Mouse (Mus musculus) limb, embryonic 11.5 days (tissue): ENCODE results near the gene Tnfaip1. TPM values are rescaled to one million over a fixed set of nuclear protein-coding genes. Genes with fewer than 3 reads are reported as not detected.
A peak's percentile ranks its signal among the peaks of the same experiment; 100 is the strongest.
"Not testable (repeated sequence)": the region's sequence is repeated elsewhere in the genome, so short reads cannot be mapped to it uniquely, and the experiment has no call there.

Experiments
- ATAC-seq: fragments of 200-750 bp; cut with Nextera tagmentation; 2 replicates; pipeline ENCODE4 v1.8.0; 2017; ENCODE audit warnings: low read depth; ENCODE audit not compliant: insufficient number of reproducible peaks, low FRiP score, low TSS enrichment
- DNase-seq: peaks from one replicate; pipeline ENCODE4 v3.0.0-alpha.2; 2015; ENCODE audit warnings: low spot score
- H3K27ac ChIP-seq: fragments of 300-500 bp; sonication (generic); replicated peaks from 2 replicates; pipeline ENCODE4 v1.5.1; 2014; ENCODE audit warnings: low read depth, mild to moderate bottlenecking, low read length
- H3K27me3 ChIP-seq: fragments of 300-500 bp; sonication (generic); 2 replicates; pipeline ENCODE4 v1.6.1; 2014; ENCODE audit warnings: mild to moderate bottlenecking, low read length, mixed read lengths; ENCODE audit not compliant: control insufficient read depth, insufficient read depth
- H3K36me3 ChIP-seq: fragments of 300-500 bp; sonication (generic); 2 replicates; pipeline ENCODE4 v1.6.1; 2014; ENCODE audit warnings: mild to moderate bottlenecking, low read length, moderate library complexity, mixed read lengths; ENCODE audit not compliant: control insufficient read depth, insufficient read depth
- H3K4me1 ChIP-seq: fragments of 300-500 bp; sonication (generic); 2 replicates; pipeline ENCODE4 v1.6.1; 2014; ENCODE audit warnings: low read length, mixed read lengths; ENCODE audit not compliant: control insufficient read depth, insufficient read depth
- H3K4me2 ChIP-seq: fragments of 300-500 bp; sonication (generic); 2 replicates; pipeline ENCODE4 v1.6.1; 2014; ENCODE audit warnings: low read depth, mild to moderate bottlenecking, moderate library complexity; ENCODE audit not compliant: severe bottlenecking
- H3K4me3 ChIP-seq: fragments of 300-500 bp; sonication (generic); 2 replicates; pipeline ENCODE4 v1.5.1; 2014; ENCODE audit warnings: low read depth, low read length
- H3K9ac ChIP-seq: fragments of 300-500 bp; sonication (generic); 2 replicates; pipeline ENCODE4 v1.6.1; 2014; ENCODE audit warnings: mild to moderate bottlenecking, low read length
- H3K9me3 ChIP-seq: fragments of 300-500 bp; sonication (generic); 2 replicates; pipeline ENCODE4 v1.6.1; 2016; ENCODE audit warnings: low read length; ENCODE audit not compliant: control insufficient read depth
- WGBS: fragments of 180-500 bp; shearing (Covaris S2); extraction: QIAGEN DNeasy Blood & Tissue Kit; methylation state at CpG from one replicate; pipeline ENCODE4 v1.1.7; 2014; 5-methylcytosine and 5-hydroxymethylcytosine counted together
- polyA plus RNA-seq: library from polyadenylated mRNA; unstranded; fragments of >200 nt; fragmentation: Nextera tagmentation; extraction: Ambion mirVana; gene quantifications from 2 replicates; pipeline ENCODE4 v1.2.1, GENCODE M21; 2014

Tnfaip1 gene
- polyA plus RNA-seq, 1 experiment from 2014 or later, result 85.1 TPM

DNA sequence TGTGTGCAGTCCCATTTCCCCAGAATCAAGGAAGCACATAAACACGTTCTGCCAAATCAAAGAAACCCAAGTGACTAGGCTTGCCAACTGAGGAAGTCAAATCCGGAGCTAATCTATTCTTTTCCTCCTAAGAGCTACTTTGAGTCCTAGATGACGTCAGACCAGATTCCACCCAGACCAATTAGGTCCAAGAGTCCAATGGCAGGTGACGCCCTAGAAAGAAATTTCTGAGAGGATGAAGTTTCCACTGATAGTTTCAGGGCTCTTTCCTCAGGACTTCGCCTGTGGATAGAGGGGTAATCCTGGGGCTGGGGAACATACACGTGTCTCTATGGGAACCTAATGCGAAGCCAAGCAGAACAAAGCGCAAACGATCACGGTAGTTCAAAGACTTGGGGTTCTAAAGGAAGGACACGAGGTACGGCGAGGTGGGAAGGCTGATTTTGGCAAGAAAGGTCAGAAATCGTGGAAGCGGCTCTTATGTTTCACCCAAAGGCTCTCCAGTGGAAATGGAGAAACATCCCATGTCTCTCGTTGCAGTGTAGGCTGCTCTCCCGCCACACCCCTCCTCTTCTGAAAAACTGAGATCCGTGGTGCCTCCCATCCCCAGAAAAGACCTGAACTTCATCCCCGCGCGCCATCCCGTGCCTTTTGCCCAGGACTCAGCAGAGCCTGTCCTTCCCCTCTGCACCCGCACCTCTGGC lies 604 bp downstream of the Tnfaip1 start:
- Histone ChIP-seq H3K4me3 (peak overlapping the region; percentile 79), H3K27me3 (no peaks in the 10 kb centered on the region), H3K4me2 (peak overlapping the region; percentile 65), H3K9ac (peak overlapping the region; percentile 64), H3K4me1 (peaks cover 17% of the 10 kb centered on the region), H3K27ac (peak overlapping the region; percentile 32), H3K36me3 (peaks cover 11% of the 10 kb centered on the region; the same call in 1 of the 2 replicates), H3K9me3 (no peaks in the 10 kb centered on the region)
- WGBS, result under 1% methylated on average over 23 of the region's 23 CpGs
- DNase-seq (peak; percentile 34), ATAC-seq (no peak; the same call in none of the 2 replicates)

DNA sequence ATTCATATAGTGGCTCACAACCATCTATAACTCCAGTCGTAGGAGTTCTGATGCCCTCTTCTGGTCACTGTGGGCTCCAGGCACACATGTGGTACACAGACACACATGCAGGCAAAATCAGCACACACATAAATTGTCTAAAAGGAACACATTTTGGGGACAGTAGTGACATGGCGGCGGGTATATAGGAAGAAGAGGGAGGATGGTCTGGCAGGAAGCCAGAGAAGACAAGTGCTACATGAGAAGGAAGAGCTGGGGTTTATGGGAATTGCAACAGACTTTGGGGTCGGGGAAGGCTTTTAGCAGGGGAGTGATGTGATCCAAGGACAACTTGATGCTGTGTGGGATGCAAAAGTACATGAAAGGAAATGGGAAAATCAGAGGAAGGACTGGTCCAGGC lies 1.6 kb downstream of the Tnfaip1 start:
- no peak overlapping the region for H3K27ac ChIP-seq
- H3K27me3 ChIP-seq, result no peaks in the 10 kb centered on the region
- H3K9ac ChIP-seq, result no peak overlapping the region
- no peak for ATAC-seq
- peaks cover 2% of the 10 kb centered on the region; the same call in 1 of the 2 replicates for H3K36me3 ChIP-seq
- no peak overlapping the region for H3K4me3 ChIP-seq
- WGBS, result 95% methylated on average over 4 of the region's 4 CpGs
- H3K9me3 ChIP-seq, result no peaks in the 10 kb centered on the region
- H3K4me2 ChIP-seq, result peak overlapping the region; percentile 65; the same call in 1 of the 2 replicates
- no peak for DNase-seq
- H3K4me1 ChIP-seq, result peaks cover 17% of the 10 kb centered on the region

DNA sequence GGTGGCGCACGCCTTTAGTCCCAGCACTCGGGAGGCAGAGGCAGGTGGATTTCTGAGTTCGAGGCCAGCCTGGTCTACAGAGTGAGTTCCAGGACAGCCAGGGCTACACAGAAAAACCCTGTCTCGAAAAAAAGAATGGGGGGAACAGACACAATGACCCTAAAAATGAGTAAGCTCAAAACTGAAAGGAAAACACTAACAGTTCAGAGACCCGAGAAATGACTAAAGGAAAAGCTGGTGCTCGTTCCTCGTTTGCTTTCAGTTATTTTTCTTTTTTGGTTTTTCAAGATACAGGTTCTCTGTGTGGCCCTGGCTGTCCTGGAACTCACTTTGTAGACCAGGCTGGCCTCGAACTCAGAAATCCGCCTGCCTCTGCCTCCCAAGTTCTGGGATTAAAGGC lies 4.6 kb downstream of the Tnfaip1 start:
- ATAC-seq, H3K4me2 ChIP-seq, H3K9me3 ChIP-seq, H3K9ac ChIP-seq, H3K27me3 ChIP-seq, DNase-seq, H3K4me1 ChIP-seq, H3K4me3 ChIP-seq: not testable (repeated sequence)
- H3K36me3 ChIP-seq, result peaks cover 12% of the 10 kb centered on the region
- 95% methylated on average over 10 of the region's 10 CpGs for WGBS
- H3K27ac ChIP-seq, result 0 out of 2 replicates have a peak overlapping the region, but pooled peaks have one; percentile 4

DNA sequence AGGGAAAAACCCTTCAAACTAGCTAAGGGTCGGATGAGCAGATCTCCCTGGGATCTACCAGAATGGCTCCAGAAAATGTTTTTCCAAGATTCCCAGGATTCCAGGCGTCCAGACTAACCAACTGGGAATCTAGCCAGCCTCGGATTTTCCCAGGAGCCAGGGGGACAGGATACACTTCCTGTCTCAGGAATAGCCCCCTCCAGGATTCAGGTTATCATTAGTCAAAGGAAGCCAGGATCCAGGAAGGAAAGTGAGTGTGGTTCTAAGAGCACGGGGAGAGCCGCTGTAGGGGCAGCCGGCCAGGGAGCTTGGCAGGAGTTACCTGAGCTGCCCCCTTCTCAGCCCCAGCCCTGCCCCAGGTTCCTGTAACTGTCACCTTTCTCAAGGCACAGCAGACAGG lies 5.1 kb downstream of the Tnfaip1 start:
- 84% methylated on average over 6 of the region's 6 CpGs for WGBS
- ATAC-seq (no peak), DNase-seq (no peak)
- H3K27ac ChIP-seq, result 0 out of 2 replicates have a peak overlapping the region, but pooled peaks have one; percentile 8
- peaks cover 7% of the 10 kb centered on the region for H3K4me1 ChIP-seq
- no peak overlapping the region for H3K4me3 ChIP-seq
- no peak overlapping the region for H3K4me2 ChIP-seq
- H3K9ac ChIP-seq, result no peak overlapping the region
- peaks cover 15% of the 10 kb centered on the region for H3K36me3 ChIP-seq
- H3K27me3 ChIP-seq, result no peaks in the 10 kb centered on the region
- H3K9me3 ChIP-seq, result no peaks in the 10 kb centered on the region

DNA sequence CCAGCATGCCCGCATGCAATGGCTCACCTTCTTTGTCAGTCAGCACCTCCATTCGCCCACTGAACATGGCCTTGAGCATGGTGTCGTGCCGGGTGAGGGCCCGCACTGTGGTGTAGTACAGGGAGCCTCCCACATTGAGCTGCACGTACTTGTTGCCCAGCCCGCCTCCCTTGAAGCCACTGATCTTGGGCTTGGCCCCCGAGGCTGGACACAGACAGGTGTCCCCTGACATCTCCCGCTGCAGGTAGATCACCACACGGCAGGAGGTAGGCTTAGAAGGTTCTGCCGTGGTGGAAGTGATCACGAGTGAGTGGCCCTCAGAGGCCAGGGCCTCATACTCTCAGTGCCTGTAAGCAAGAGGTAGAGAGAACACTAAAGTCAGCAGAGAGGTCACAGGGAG lies 6.1 kb downstream of the Tnfaip1 start:
- H3K4me1 ChIP-seq, result peaks cover 3% of the 10 kb centered on the region
- H3K4me3 ChIP-seq, result no peak overlapping the region
- peaks cover 22% of the 10 kb centered on the region for H3K36me3 ChIP-seq
- H3K4me2 ChIP-seq, result no peak overlapping the region
- no peak overlapping the region for H3K9ac ChIP-seq
- H3K9me3 ChIP-seq, result no peaks in the 10 kb centered on the region
- no peak for DNase-seq
- no peaks in the 10 kb centered on the region for H3K27me3 ChIP-seq
- no peak for ATAC-seq
- no peak overlapping the region for H3K27ac ChIP-seq
- WGBS, result 93% methylated on average over 12 of the region's 12 CpGs

DNA sequence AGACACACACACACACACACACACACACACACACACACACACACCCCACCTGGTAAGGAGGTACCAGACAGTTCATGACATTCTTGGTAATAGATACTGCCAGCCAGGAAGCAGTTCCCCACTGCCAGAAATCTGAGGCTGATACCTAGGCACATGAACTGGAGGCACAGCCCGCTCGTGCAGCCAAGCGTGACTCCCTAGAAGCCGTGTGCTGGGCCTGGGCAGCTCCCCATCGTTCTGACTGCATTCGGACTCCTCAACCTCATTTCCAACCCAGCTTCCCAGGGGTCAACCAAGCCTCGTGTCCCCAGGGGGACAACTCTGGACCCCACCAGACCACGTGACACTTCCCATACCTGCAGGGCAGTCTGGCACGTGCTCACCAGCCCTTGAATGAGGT lies 7.4 kb downstream of the Tnfaip1 start:
- Histone ChIP-seq H3K4me2 (no peak overlapping the region), H3K4me1 (no peaks in the 10 kb centered on the region), H3K36me3 (peaks cover 30% of the 10 kb centered on the region), H3K9ac (no peak overlapping the region), H3K9me3 (no peaks in the 10 kb centered on the region), H3K27ac (no peak overlapping the region), H3K4me3 (no peak overlapping the region), H3K27me3 (no peaks in the 10 kb centered on the region)
- WGBS, result 85% methylated on average over 9 of the region's 9 CpGs
- no peak for DNase-seq
- ATAC-seq, result no peak

DNA sequence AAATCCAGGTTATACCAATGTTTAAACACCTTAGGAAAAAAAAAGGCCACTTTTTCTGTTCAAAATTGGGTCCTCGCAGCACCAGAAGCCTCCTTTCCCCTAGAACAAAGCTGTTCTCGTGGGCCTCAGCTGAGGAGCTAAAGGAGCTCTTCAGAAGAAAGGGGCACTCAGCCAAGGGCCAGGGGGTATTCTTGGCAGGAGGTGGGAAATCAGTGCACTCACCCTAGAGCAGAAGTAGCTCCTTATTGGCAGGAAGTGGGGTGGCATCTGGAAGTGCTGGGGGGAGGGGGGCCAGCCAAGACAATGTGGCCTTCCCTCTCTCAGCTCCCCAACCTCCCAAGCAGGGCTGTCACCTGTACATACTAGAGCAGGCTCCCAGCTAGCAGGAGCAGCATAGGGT lies 11.3 kb downstream of the Tnfaip1 start:
- no peak overlapping the region for H3K4me2 ChIP-seq
- WGBS, result 90% methylated on average over 2 of the region's 2 CpGs
- H3K4me3 ChIP-seq, result no peak overlapping the region
- peaks cover 47% of the 10 kb centered on the region for H3K36me3 ChIP-seq
- ATAC-seq (no peak), DNase-seq (no peak)
- H3K27ac ChIP-seq, result no peak overlapping the region
- no peaks in the 10 kb centered on the region for H3K27me3 ChIP-seq
- H3K4me1 ChIP-seq, result no peaks in the 10 kb centered on the region
- no peak overlapping the region for H3K9ac ChIP-seq
- H3K9me3 ChIP-seq, result no peaks in the 10 kb centered on the region

DNA sequence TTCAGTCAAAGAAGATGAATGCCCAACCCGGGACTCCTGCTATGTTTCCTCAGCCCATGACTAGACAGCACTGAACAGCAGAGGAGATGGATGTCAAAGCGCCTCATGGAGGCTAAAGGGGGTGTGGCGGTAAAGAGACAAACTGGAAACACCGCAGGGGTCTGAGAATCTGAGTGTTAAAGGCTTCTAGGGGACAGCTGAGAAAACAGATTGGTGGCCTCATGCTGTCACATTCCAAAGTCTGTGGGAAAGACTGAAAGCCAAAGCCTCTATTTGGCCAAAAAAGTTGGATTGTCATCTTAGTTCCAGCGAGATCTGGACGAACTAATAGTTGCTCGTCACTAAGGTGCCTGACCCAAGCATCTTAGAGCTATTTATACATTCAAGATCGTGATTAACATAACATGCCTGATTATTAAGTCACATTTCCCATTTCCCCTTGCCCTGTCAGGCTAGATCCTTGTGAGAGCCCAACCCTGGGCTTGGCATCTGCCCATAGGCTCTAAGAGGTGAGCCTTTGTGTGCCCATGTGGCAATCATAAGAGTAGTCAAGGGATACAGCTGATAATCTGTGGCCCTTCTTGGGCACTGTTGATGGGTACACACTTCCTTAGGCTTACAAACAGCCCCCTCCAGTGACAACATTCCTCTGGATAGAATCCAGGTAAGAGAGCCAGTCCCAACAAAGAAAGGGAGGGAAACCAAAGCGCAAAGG lies 12.7 kb downstream of the Tnfaip1 start:
- H3K36me3 ChIP-seq, result peaks cover 46% of the 10 kb centered on the region
- no peak overlapping the region for H3K27ac ChIP-seq
- DNase-seq (no peak), ATAC-seq (no peak)
- no peak overlapping the region for H3K4me3 ChIP-seq
- no peak overlapping the region for H3K9ac ChIP-seq
- H3K4me1 ChIP-seq, result no peaks in the 10 kb centered on the region
- no peaks in the 10 kb centered on the region for H3K27me3 ChIP-seq
- 91% methylated on average over 9 of the region's 9 CpGs for WGBS
- H3K9me3 ChIP-seq, result no peaks in the 10 kb centered on the region
- no peak overlapping the region for H3K4me2 ChIP-seq
